Mouse (Mus musculus): ENCODE measurements around the gene Rims1. TPM values are rescaled to one million over a fixed set of nuclear protein-coding genes. Genes with fewer than 3 reads are reported as not detected.

Rims1 gene
- polyA plus RNA-seq (2016; fragmentation: Nextera tagmentation; extraction: Ambion mirVana): 1.3 and 1.4 TPM in 2 replicates

DNA sequence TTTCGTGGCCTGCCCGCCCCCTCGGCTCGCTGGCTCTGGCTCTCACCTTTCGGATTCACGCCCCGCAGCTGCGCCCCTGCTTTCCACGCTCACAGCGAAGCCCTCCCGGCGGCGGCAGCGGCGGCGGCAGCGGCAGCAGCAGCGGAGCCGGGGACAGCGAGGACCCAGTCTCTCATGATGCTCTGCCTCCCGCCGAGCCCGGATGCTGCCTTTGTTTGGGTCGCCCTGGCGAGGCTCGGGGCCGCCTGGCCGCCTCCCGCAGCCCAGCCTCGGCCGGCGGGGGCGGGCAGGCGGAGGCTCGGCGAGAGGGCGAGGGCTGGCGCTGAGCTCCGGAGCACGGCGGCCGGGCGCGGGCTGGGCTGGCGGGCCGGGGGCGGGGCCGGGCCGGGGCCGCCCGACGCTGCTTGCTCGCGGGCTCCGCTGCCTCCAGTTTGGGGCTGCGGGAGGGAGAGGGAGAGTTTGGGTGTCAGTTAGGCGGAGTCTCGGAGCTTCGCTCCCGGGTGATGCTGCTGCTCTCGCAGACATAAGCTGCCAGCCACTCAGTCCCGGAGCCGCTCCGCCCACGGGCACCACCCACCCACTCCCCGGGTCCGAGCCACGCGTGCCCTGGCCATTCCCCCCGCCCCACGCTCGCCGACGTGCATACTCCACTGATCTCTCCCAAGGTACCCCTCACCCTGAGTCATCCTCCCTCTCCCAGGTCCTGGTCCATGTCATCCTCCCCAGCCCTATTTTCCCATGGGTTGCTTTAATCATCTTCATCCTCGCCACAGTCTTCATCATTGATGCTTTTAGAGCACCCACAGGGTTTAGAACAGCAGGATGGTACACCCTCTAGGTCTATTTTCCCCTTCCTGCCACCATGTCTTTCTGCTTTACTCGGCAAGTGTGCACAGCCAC is at the start of gene Rims1:
Gene Rims1, minus strand, starts transcription at position 269 of the 900 bp plus-strand sequence.
- WGBS: under 1% methylated on average over 72 of the region's 76 CpGs
- Histone ChIP-seq H3K4me1 (peaks cover 19% of the 10 kb centered on the region), H3K27me3 (replicated peaks; ENCODE audit: low read depth, poor library complexity, severe bottlenecking) (peaks cover 33% of the 10 kb centered on the region), H3K27ac (replicated peaks) (peak within 1 kb of the TSS; percentile 88), H3K4me3 (peak within 1 kb of the TSS; percentile 76), H3K9me3 (no peaks in the 10 kb centered on the region), H3K36me3 (replicated peaks) (no peaks in the 10 kb centered on the region)
- DNase-seq (ENCODE audit: low spot score): peak; percentile 74

DNA sequence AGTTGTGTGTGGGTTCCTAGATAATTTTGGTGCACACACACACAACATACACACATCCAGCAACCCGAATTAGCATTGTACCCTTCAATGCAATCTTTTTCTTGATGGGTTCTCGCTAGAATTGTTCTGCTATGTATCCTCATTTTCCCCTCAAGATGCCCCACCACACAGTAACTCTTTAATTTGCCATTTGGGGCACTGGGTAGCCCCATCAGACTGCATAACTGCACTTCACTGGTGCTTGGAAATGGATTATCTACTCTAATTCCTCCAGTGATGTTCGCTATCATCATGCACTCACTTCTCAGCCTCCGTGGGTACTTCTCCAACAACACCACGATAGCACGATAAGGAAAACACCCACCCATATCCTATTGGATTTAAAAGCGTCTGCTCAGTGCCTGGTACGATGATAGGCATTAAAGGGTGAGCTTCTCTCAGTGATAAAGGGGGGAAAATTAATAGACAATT is 867 bp upstream of the Rims1 start:
- no peak for DNase-seq (ENCODE audit: low spot score)
- WGBS: 27% methylated on average over 8 of the region's 8 CpGs
- no peaks in the 10 kb centered on the region for H3K9me3 ChIP-seq
- H3K4me1 ChIP-seq: peaks cover 19% of the 10 kb centered on the region
- H3K36me3 ChIP-seq (replicated peaks): no peaks in the 10 kb centered on the region
- peak overlapping the region; percentile 76 for H3K4me3 ChIP-seq
- H3K27ac ChIP-seq (replicated peaks): no peak overlapping the region
- peaks cover 33% of the 10 kb centered on the region for H3K27me3 ChIP-seq (replicated peaks; ENCODE audit: low read depth, poor library complexity, severe bottlenecking)

- H3K9me3 ChIP-seq: no peaks in the 10 kb centered on the region
- H3K4me1 ChIP-seq: peaks cover 19% of the 10 kb centered on the region
- WGBS: 8% methylated on average over 15 of the region's 15 CpGs
- H3K27me3 ChIP-seq (replicated peaks; ENCODE audit: low read depth, poor library complexity, severe bottlenecking): peaks cover 33% of the 10 kb centered on the region
- H3K4me3 ChIP-seq: peak overlapping the region; percentile 76
- peak overlapping the region; percentile 88 for H3K27ac ChIP-seq (replicated peaks)
- no peak for DNase-seq (ENCODE audit: low spot score)
- no peaks in the 10 kb centered on the region for H3K36me3 ChIP-seq (replicated peaks)
These were observed 619 bp downstream of the Rims1 start for GRCm38 (mm10) chr1:22805025-22805725.

DNA sequence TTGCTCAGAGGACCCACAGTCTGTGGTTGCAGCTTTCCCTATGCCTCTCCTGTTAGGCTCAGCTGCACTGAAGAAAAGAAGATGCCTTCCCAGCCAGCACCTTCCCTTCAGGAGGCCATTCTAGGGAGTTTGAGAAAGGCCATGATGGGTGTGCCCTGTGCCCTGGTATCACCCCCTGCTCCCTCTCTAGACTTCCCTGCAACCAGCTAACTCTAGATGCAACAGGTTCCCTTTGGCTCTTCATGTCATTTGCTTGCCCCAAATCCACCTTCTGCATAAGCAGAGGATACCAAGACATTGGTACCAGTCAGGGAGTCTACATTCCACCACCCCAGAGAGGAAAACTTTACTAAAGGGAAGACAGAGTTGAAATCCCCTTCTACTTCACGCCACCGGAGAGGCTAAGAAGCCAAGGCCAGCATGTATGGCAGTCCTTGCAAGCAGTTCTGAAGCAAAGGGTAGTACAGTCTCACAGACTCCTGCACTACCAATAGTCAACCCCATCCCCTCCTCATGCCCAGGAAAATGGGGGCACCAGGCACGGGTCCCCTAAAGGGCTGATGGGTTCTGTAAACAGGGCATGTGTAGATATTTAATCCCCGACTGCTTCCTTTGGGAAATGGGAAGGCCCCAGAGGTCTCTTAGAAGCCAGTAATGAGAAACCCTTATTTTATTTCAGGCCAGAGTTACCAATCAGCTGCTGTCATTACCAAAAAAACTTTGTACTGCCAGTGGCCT is 1.5 kb downstream of the Rims1 start:
- H3K4me1 ChIP-seq: peaks cover 19% of the 10 kb centered on the region
- H3K27ac ChIP-seq (replicated peaks): no peak overlapping the region
- no peaks in the 10 kb centered on the region for H3K36me3 ChIP-seq (replicated peaks)
- WGBS: 70% methylated on average over 4 of the region's 4 CpGs
- H3K4me3 ChIP-seq: no peak overlapping the region
- no peak for DNase-seq (ENCODE audit: low spot score)
- no peaks in the 10 kb centered on the region for H3K9me3 ChIP-seq
- H3K27me3 ChIP-seq (replicated peaks; ENCODE audit: low read depth, poor library complexity, severe bottlenecking): peaks cover 33% of the 10 kb centered on the region

DNA sequence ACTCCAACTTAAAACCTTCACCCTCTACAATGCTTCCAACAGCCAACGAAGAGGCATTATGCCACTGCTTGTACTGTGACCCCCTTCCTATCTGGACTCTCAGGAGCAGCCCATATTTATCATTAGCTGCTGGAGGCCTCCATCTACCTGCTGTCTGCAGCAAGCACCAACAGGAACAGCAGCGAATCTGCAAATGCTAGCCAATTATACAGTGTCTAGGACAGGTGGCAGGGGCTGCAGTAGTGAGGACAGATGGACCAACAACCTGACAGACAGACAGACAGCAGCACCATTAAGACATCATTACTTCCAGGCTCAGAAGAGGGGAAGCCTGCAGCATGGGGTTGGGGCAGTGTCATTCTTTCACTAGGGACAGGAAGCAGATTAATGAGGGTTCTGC is 2.3 kb downstream of the Rims1 start:
- WGBS: 83% methylated on average over 2 of the region's 2 CpGs
- H3K4me3 ChIP-seq: no peak overlapping the region
- H3K9me3 ChIP-seq: no peaks in the 10 kb centered on the region
- no peak for DNase-seq (ENCODE audit: low spot score)
- peaks cover 19% of the 10 kb centered on the region for H3K4me1 ChIP-seq
- H3K27ac ChIP-seq (replicated peaks): no peak overlapping the region
- peaks cover 33% of the 10 kb centered on the region for H3K27me3 ChIP-seq (replicated peaks; ENCODE audit: low read depth, poor library complexity, severe bottlenecking)
- no peaks in the 10 kb centered on the region for H3K36me3 ChIP-seq (replicated peaks)

- Histone ChIP-seq H3K36me3 (replicated peaks) (no peaks in the 10 kb centered on the region), H3K9me3 (no peaks in the 10 kb centered on the region), H3K27me3 (replicated peaks; ENCODE audit: low read depth, poor library complexity, severe bottlenecking) (peaks cover 13% of the 10 kb centered on the region), H3K4me3 (no peak overlapping the region), H3K4me1 (peaks cover 9% of the 10 kb centered on the region), H3K27ac (replicated peaks) (no peak overlapping the region)
- 91% methylated on average over 5 of the region's 5 CpGs for WGBS
- no peak for DNase-seq (ENCODE audit: low spot score)
These were observed 5.5 kb downstream of the Rims1 start for GRCm38 (mm10) chr1:22800276-22800675.

GRCm38 (mm10) chr1:22797091-22797490 is 8.7 kb downstream of the Rims1 start:
- H3K27me3 ChIP-seq (replicated peaks; ENCODE audit: low read depth, poor library complexity, severe bottlenecking): no peaks in the 10 kb centered on the region
- no peaks in the 10 kb centered on the region for H3K9me3 ChIP-seq
- H3K4me1 ChIP-seq: no peaks in the 10 kb centered on the region
- no peak overlapping the region for H3K27ac ChIP-seq (replicated peaks)
- 74% methylated on average over 5 of the region's 5 CpGs for WGBS
- H3K36me3 ChIP-seq (replicated peaks): no peaks in the 10 kb centered on the region
- no peak overlapping the region for H3K4me3 ChIP-seq
- no peak for DNase-seq (ENCODE audit: low spot score)

DNA sequence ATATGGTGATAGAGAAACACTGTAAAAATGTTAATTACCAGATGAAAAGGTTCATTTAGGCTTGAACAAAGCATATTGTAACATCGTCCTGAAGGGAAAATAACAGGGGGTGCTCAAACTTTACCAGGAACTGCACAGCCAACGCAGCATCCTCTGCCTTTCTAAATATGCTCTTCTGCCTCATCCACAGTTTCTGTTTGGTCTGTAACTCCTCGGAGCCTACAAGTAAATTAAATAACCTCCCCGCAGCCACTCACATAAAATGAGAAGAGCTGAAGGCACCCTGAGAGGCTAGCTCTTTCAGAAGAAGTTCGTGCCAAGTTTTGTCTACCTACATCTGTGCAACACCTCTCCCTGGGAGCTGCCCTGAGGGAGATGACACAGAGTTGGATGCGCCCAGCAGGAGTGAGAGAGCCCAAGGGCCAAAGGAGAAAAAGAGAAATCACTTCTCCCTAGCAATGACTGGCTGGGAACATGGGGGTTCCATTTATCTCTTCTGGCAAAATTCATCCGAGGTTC is 16.3 kb downstream of the Rims1 start:
- H3K27me3 ChIP-seq (replicated peaks; ENCODE audit: low read depth, poor library complexity, severe bottlenecking): no peaks in the 10 kb centered on the region
- no peak overlapping the region for H3K27ac ChIP-seq (replicated peaks)
- 30% methylated on average over 7 of the region's 7 CpGs for WGBS

DNA sequence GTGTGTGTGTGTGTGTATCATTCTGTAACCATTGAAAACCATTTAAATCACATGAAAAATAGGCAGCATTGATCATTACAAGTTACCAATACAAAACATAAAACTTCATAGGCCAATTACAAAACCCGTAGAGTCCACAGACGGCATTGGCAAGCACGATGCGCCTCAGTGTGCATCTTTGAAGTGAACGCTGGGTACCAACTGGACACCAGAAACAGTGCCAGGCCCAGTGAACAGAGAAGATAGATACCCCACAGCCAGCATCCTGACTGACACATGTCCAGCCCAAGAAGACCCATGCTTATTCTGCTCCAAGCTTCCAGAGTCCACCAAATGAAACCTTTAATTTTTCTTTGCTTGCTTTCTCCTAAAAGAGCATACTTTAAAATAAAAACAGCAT is 18.2 kb downstream of the Rims1 start:
- Histone ChIP-seq H3K27ac (replicated peaks) (no peak overlapping the region), H3K36me3 (replicated peaks) (no peaks in the 10 kb centered on the region), H3K4me1 (no peaks in the 10 kb centered on the region), H3K27me3 (replicated peaks; ENCODE audit: low read depth, poor library complexity, severe bottlenecking) (no peaks in the 10 kb centered on the region), H3K4me3 (no peak overlapping the region), H3K9me3 (no peaks in the 10 kb centered on the region)
- no peak for DNase-seq (ENCODE audit: low spot score)
- WGBS: 95% methylated on average over 5 of the region's 5 CpGs

More for the DNA sequence above, 16.3 kb downstream of the Rims1 start:
- Histone ChIP-seq H3K36me3 (replicated peaks) (no peaks in the 10 kb centered on the region), H3K4me3 (no peak overlapping the region), H3K9me3 (no peaks in the 10 kb centered on the region), H3K4me1 (no peaks in the 10 kb centered on the region)
- DNase-seq (ENCODE audit: low spot score): peak; percentile 6

- no peaks in the 10 kb centered on the region for H3K9me3 ChIP-seq
- no peaks in the 10 kb centered on the region for H3K27me3 ChIP-seq (replicated peaks; ENCODE audit: low read depth, poor library complexity, severe bottlenecking)
- no peak for DNase-seq (ENCODE audit: low spot score)
- H3K4me1 ChIP-seq: no peaks in the 10 kb centered on the region
- H3K36me3 ChIP-seq (replicated peaks): no peaks in the 10 kb centered on the region
- no peak overlapping the region for H3K27ac ChIP-seq (replicated peaks)
- 81% methylated on average over 7 of the region's 7 CpGs for WGBS
- H3K4me3 ChIP-seq: no peak overlapping the region
These were observed 35.1 kb downstream of the Rims1 start for GRCm38 (mm10) chr1:22770530-22771254.

DNA sequence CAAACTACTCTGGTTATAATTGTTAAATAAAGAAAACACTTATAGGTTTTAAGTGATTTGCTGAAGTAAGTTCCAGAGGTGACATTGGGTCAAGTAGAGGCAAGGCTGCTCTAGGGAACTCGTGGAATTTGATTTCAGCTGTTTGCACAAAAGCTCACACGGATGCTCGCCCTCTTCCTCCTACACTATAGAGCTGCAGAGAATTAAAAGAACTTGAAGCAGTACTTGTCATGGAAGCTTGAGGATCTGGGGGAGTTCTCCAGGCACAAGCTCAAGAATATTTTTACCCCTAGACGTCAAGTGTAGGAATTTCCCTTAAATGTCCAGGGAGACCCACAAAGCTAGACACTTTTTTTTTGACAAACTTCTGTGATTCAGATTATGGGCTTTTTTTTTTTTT is 42.4 kb downstream of the Rims1 start:
- Histone ChIP-seq H3K36me3 (replicated peaks) (no peaks in the 10 kb centered on the region), H3K4me3 (no peak overlapping the region), H3K4me1 (no peaks in the 10 kb centered on the region), H3K9me3 (no peaks in the 10 kb centered on the region), H3K27me3 (replicated peaks; ENCODE audit: low read depth, poor library complexity, severe bottlenecking) (no peaks in the 10 kb centered on the region), H3K27ac (replicated peaks) (no peak overlapping the region)
- no peak for DNase-seq (ENCODE audit: low spot score)
- 87% methylated on average over 4 of the region's 4 CpGs for WGBS

Measured in embryonic facial prominence, embryonic 10.5 days (tissue).